In the genomic region with DNA sequence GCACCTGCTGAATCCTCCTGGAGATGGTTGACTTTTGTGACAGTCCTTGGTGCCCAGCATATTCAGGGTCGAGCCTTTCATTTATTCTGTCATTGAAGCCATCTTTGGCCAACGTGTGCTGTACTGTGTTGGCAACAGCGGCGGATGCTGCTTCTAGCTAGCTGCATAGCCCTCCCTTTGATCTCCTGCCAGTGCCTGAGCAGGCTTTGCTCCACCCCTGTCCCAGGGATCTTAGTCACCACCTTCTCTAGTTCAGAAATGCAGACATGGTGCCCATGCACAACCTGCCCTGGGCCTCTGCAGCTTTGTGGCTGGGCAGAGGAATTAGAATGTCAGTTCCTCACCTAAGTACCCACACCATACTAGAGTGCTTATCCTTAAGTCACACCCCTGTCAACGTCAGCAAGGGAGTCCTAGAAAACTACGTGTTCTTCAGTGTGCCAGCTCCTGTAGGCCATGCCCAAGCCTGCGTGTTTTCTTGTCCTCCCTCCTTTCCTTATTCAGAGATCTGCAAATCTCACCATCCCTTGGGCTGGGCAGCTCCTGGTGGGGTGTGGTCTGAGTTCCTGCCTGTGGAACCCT, we compare ENCODE assay signal across 9 mouse cellular contexts.
A peak's percentile ranks its signal among the peaks of the same experiment; 100 is the strongest.
DNase-seq lines count a peak whose midpoint lies in the region; ATAC-seq and TF ChIP-seq lines count a peak whose summit lies in the region.
"Had no signal": no experiment of that assay in that cellular context is flagged by ENCODE, and none has a peak within 500 bp of the region (broad histone marks: within the 10 kb centered on the region; RNA-seq: fewer than 3 reads in every experiment).

No protein-coding gene starts in this region.

- H3K27me3 ChIP-seq in heart, embryonic 13.5 days (replicated peaks), result no peaks in the 10 kb centered on the region
- H3K27me3 ChIP-seq in myocyte (ENCODE audit: control insufficient read depth, insufficient read depth, insufficient read length), result no peaks in the 10 kb centered on the region
- H3K27me3 ChIP-seq: embryonic facial prominence, embryonic 13.5 days had no signal

- H3K4me2 ChIP-seq in heart, embryonic 13.5 days, result peak overlapping the region; percentile 54
- peak overlapping the region; percentile 95 for H3K4me2 ChIP-seq in myocyte (ENCODE audit: low read depth)
- H3K4me2 ChIP-seq: embryonic facial prominence, embryonic 13.5 days had no signal

- peak; percentile 58; the same call in 1 of the 2 replicates for ATAC-seq in heart, embryonic 13.5 days (ENCODE audit: extremely low read depth, insufficient number of reproducible peaks, low FRiP score, low TSS enrichment)
- no peak for ATAC-seq in erythroid progenitor cell, adult 5-6 weeks (replicated peaks; ENCODE audit: low FRiP score, poor library complexity, severe bottlenecking)

- H3K27ac ChIP-seq in heart, embryonic 13.5 days (replicated peaks), result peak overlapping the region; percentile 96
- H3K27ac ChIP-seq: embryonic facial prominence, embryonic 13.5 days had no signal

- H3K4me3 ChIP-seq in heart, embryonic 13.5 days, result no peak overlapping the region
- no peak overlapping the region for H3K4me3 ChIP-seq in myocyte
- H3K4me3 ChIP-seq: embryonic facial prominence, embryonic 13.5 days had no signal

- H3K79me2 ChIP-seq in myocyte (ENCODE audit: control insufficient read depth, insufficient read depth), result no peaks in the 10 kb centered on the region

- H3K9ac ChIP-seq in heart, embryonic 13.5 days, result peak overlapping the region; percentile 60
- H3K9ac ChIP-seq: embryonic facial prominence, embryonic 13.5 days had no signal

- DNase-seq in gastrocnemius, adult 18-20 months (ENCODE audit: low spot score), result peak; percentile 19
- no peak for DNase-seq in gastrocnemius, postnatal 10 days
- peak; percentile 75 for DNase-seq in 3134 (ENCODE audit: extremely low read depth, insufficient read length, low spot score)
- peak; percentile 71 for DNase-seq in brain, adult 2 months (ENCODE audit: low read depth, low spot score)
- DNase-seq in neural tube, embryonic 10.5 days (ENCODE audit: extremely low spot score, low spot score), result no peak

- peak; percentile 46 for TF ChIP-seq POLR2A in myocyte (IDR thresholded peaks at IDR 0.05; ENCODE audit: insufficient read length, low read depth)

- no peaks in the 10 kb centered on the region for H3K36me3 ChIP-seq in heart, embryonic 13.5 days
- no peaks in the 10 kb centered on the region for H3K36me3 ChIP-seq in myocyte (ENCODE audit: control insufficient read depth, insufficient read depth)
- H3K36me3 ChIP-seq: embryonic facial prominence, embryonic 13.5 days had no signal

- WGBS in heart, embryonic 13.5 days, result 32% methylated on average over 7 of the region's 7 CpGs

- H3K9me3 ChIP-seq in heart, embryonic 13.5 days, result no peaks in the 10 kb centered on the region
- H3K9me3 ChIP-seq: embryonic facial prominence, embryonic 13.5 days had no signal

- H3K4me1 ChIP-seq in heart, embryonic 13.5 days, result peaks cover 41% of the 10 kb centered on the region

- no peak overlapping the region for H3ac ChIP-seq in myocyte (ENCODE audit: control insufficient read depth, insufficient read length)

TF ChIP-seq in myocyte, 11 proteins besides CTCF, POLR2A, EP300 and RAD21:
- peak in 1 of 3 experiments; percentile 70 for TF ChIP-seq MYOD1 (IDR thresholded peaks at IDR 0.05; ENCODE audit: control insufficient read depth in 1 of 3, insufficient read length in 2 of 3, low read depth in 2 of 3)
- peak; percentile 42 for TF ChIP-seq POLR2AphosphoS2 (IDR thresholded peaks at IDR 0.05; ENCODE audit: insufficient read length, low read depth)
- TF ChIP-seq CEBPB (IDR thresholded peaks at IDR 0.05; ENCODE audit: insufficient read depth, poor library complexity, severe bottlenecking), result no peak
- TF ChIP-seq MYOG (IDR thresholded peaks at IDR 0.05; ENCODE audit: control insufficient read depth in 1 of 3, insufficient read depth in 1 of 3, insufficient read length in 2 of 3, low read depth in 2 of 3), result peak in 1 of 3 experiments; percentile 50
- TF ChIP-seq TCF3 (IDR thresholded peaks at IDR 0.05; ENCODE audit: insufficient read length, low read depth), result no peak
- TF ChIP-seq SRF (IDR thresholded peaks at IDR 0.05; ENCODE audit: control insufficient read depth, insufficient read length, low read depth), result no peak
- TF ChIP-seq TCF12 (IDR thresholded peaks at IDR 0.05; ENCODE audit: insufficient read depth, poor library complexity, severe bottlenecking), result no peak
- TF ChIP-seq REST (IDR thresholded peaks at IDR 0.05; ENCODE audit: insufficient read depth, insufficient read length), result no peak

Comparison
In these comparisons a context has a peak if more than half of its experiments do, and no peak if none do; other contexts are left out.
1. DNase-seq: peak in gastrocnemius, adult 18-20 months (single experiment), 3134 (single experiment) and brain, adult 2 months (single experiment); none in gastrocnemius, postnatal 10 days (single experiment) and neural tube, embryonic 10.5 days (single experiment).